Mouse (Mus musculus) layer of hippocampus, adult 8-10 months (tissue): ENCODE measurements at regions not wholly inside any gene's neighbourhood (a gene's known extent, or its start where the extent isn't known, plus 50 kb on each side); places are given as distances from the start of the nearest gene placed in this dataset.
"Not testable (repeated sequence)": the region's sequence is repeated elsewhere in the genome, so short reads cannot be mapped to it uniquely, and the experiment has no call there.

Source experiments
- DNase-seq, 2 experiments: peaks; one replicate each; pipeline ENCODE4 v3.0.0; 2022; ENCODE audit warnings: low spot score in 2 of 2

- DNase-seq, result no peak
Measured at GRCm38 (mm10) chrX:68486585-68486984, 191.8 kb upstream of the Fmr1 start.

- DNase-seq, result not testable (repeated sequence)
Measured at GRCm38 (mm10) chrX:68492052-68492451, 186.3 kb upstream of the Fmr1 start.

- DNase-seq, result no peak
Measured at GRCm38 (mm10) chrX:68494398-68495143, 183.8 kb upstream of the Fmr1 start.

GRCm38 (mm10) chrX:68495144-68495493, 183.2 kb upstream of the Fmr1 start:
- no peak for DNase-seq

GRCm38 (mm10) chrX:68495751-68496150, 182.6 kb upstream of the Fmr1 start:
- no peak for DNase-seq

GRCm38 (mm10) chrX:68497886-68498285, 180.5 kb upstream of the Fmr1 start:
- no peak for DNase-seq

- no peak for DNase-seq
Measured at GRCm38 (mm10) chrX:68502938-68503337, 175.4 kb upstream of the Fmr1 start.

- DNase-seq, result no peak
Measured at GRCm38 (mm10) chrX:68507664-68508063, 170.7 kb upstream of the Fmr1 start.

- DNase-seq, result no peak
Measured at GRCm38 (mm10) chrX:68512213-68512766, 166.1 kb upstream of the Fmr1 start.

GRCm38 (mm10) chrX:68546561-68546960, 131.8 kb upstream of the Fmr1 start:
- peak in 1 of 2 experiments; percentile 4 for DNase-seq

- DNase-seq, result no peak
Measured at GRCm38 (mm10) chrX:68554031-68554430, 124.3 kb upstream of the Fmr1 start.

GRCm38 (mm10) chrX:68557717-68558116, 120.6 kb upstream of the Fmr1 start:
- peak in 1 of 2 experiments; percentile 3 for DNase-seq

- peak in 1 of 2 experiments; percentile 24 for DNase-seq
Measured at GRCm38 (mm10) chrX:68585246-68585645, 93.1 kb upstream of the Fmr1 start.

GRCm38 (mm10) chrX:68622141-68622540, 56.2 kb upstream of the Fmr1 start:
- no peak for DNase-seq
